Mouse (Mus musculus): ENCODE data around the gene Cacna1c. TPM values are rescaled to one million over a fixed set of nuclear protein-coding genes. Genes with fewer than 3 reads are reported as not detected.

Cacna1c gene
- polyA plus RNA-seq, 1 experiment from 2014 or later = 0.64 TPM

GRCm38 (mm10) chr6:118561745-118562609 is 634.2 kb downstream of the Cacna1c start, which contains the start of gene Ankrd26:
Gene Ankrd26 (minus strand): TSS chr6:118562226.
- H3K4me2 ChIP-seq = peak within 1 kb of the TSS; percentile 90
- peak within 1 kb of the TSS; percentile 67 for H3K4me3 ChIP-seq
- 3% methylated on average over 54 of the region's 54 CpGs for WGBS (ENCODE audit: insufficient replicate concordance)
- peak within 1 kb of the TSS; percentile 75 for H3K9ac ChIP-seq
- no peaks in the 10 kb centered on the region for H3K27me3 ChIP-seq (replicated peaks)
- no peaks in the 10 kb centered on the region for H3K9me3 ChIP-seq (replicated peaks)
- peaks cover 35% of the 10 kb centered on the region for H3K4me1 ChIP-seq
- peak; percentile 98 for ATAC-seq
- H3K27ac ChIP-seq = peak within 1 kb of the TSS; percentile 77
- H3K36me3 ChIP-seq = peaks cover 24% of the 10 kb centered on the region

- Histone ChIP-seq H3K9me3 (replicated peaks) (no peaks in the 10 kb centered on the region), H3K4me3 (peak overlapping the region; percentile 67), H3K36me3 (peaks cover 32% of the 10 kb centered on the region), H3K9ac (peak overlapping the region; percentile 75), H3K4me2 (peak overlapping the region; percentile 90), H3K27ac (peak overlapping the region; percentile 77), H3K4me1 (peaks cover 35% of the 10 kb centered on the region), H3K27me3 (replicated peaks) (no peaks in the 10 kb centered on the region)
- ATAC-seq = no peak
- 52% methylated on average over 8 of the region's 8 CpGs for whole genome bisulfite sequencing (ENCODE audit: insufficient replicate concordance)
These were observed 635.0 kb downstream of the Cacna1c start for GRCm38 (mm10) chr6:118561225-118561624.

GRCm38 (mm10) chr6:118538627-118539026 is 657.6 kb downstream of the Cacna1c start:
- 47% methylated on average over 4 of the region's 4 CpGs for WGBS (ENCODE audit: insufficient replicate concordance)
- Histone ChIP-seq H3K36me3 (peaks cover 82% of the 10 kb centered on the region), H3K27me3 (replicated peaks) (no peaks in the 10 kb centered on the region), H3K9me3 (replicated peaks) (no peaks in the 10 kb centered on the region), H3K27ac (no peak overlapping the region), H3K4me3 (no peak overlapping the region), H3K4me1 (peaks cover 9% of the 10 kb centered on the region; the same call in 1 of the 2 replicates), H3K9ac (no peak overlapping the region), H3K4me2 (no peak overlapping the region)
- peak; percentile 72 for ATAC-seq

Other genes starting within 250 kb of the Cacna1c start
- gene Dcp1b, start 21.2 kb downstream of the Cacna1c start, polyA plus RNA-seq (2016; fragmentation: Nextera tagmentation; extraction: Ambion mirVana) = 4.2 and 4.8 TPM in 2 replicates
- 0.05 TPM in 1 of 2 replicates, not detected in the other for gene Cacna2d4, start 40.1 kb upstream of the Cacna1c start, polyA plus RNA-seq (2016; fragmentation: Nextera tagmentation; extraction: Ambion mirVana)
- gene Lrtm2, start 134.3 kb upstream of the Cacna1c start, polyA plus RNA-seq (2016; fragmentation: Nextera tagmentation; extraction: Ambion mirVana) = not detected in 2 replicates
- gene Adipor2, start 221.3 kb upstream of the Cacna1c start, polyA plus RNA-seq (2016; fragmentation: Nextera tagmentation; extraction: Ambion mirVana) = 30.2 TPM in 2 replicates

Measured in liver, embryonic 12.5 days (tissue).